Mouse (Mus musculus) forebrain, postnatal 0 days (tissue): ENCODE measurements around the gene Srsf3. TPM values are rescaled to one million over a fixed set of nuclear protein-coding genes. Genes with fewer than 3 reads are reported as not detected.
"Not testable (repeated sequence)": the region's sequence is repeated elsewhere in the genome, so short reads cannot be mapped to it uniquely, and the experiment has no call there.

ENCODE experiments used
- ATAC-seq: fragments of 200-750 bp; cut with Nextera tagmentation; 2 replicates; pipeline ENCODE4 v1.8.0; 2017; ENCODE audit warnings: mild to moderate bottlenecking, moderate library complexity
- DNase-seq: peaks from one replicate; pipeline ENCODE4 v3.0.0-alpha.2; 2015
- H3K27ac ChIP-seq: fragments of 300-500 bp; sonication (generic); 2 replicates; pipeline ENCODE4 v1.5.1; 2014; ENCODE audit warnings: low read depth, mild to moderate bottlenecking, antibody characterized with exemption, low read length, moderate library complexity, mixed read lengths
- H3K27me3 ChIP-seq: fragments of 300-500 bp; sonication (generic); 2 replicates; pipeline ENCODE4 v1.6.1; 2014; ENCODE audit warnings: mild to moderate bottlenecking, low read length, mixed read lengths; ENCODE audit not compliant: insufficient read depth
- H3K36me3 ChIP-seq: fragments of 300-500 bp; sonication (generic); 2 replicates; pipeline ENCODE4 v1.6.1; 2014; ENCODE audit warnings: mild to moderate bottlenecking, moderate library complexity; ENCODE audit not compliant: insufficient read depth
- H3K4me1 ChIP-seq: fragments of 300-500 bp; sonication (generic); 2 replicates; pipeline ENCODE4 v1.6.1; 2014; ENCODE audit warnings: antibody characterized with exemption; ENCODE audit not compliant: insufficient read depth
- H3K4me2 ChIP-seq: fragments of 300-500 bp; sonication (generic); 2 replicates; pipeline ENCODE4 v1.6.1; 2014; ENCODE audit warnings: low read depth, mild to moderate bottlenecking, moderate library complexity
- H3K4me3 ChIP-seq: fragments of 300-500 bp; sonication (generic); 2 replicates; pipeline ENCODE4 v1.5.1; 2014; ENCODE audit warnings: low read depth, low read length, mixed read lengths
- H3K9ac ChIP-seq: fragments of 300-500 bp; sonication (generic); 2 replicates; pipeline ENCODE4 v1.6.1; 2014; ENCODE audit warnings: mild to moderate bottlenecking
- H3K9me3 ChIP-seq: fragments of 300-500 bp; sonication (generic); 2 replicates; pipeline ENCODE4 v1.6.1; 2016; ENCODE audit warnings: low read length
- CTCF ChIP-seq: sonication (generic); IDR thresholded peaks from 2 replicates; pipeline ENCODE4 v1.5.1; 2016; ENCODE audit warnings: antibody characterized with exemption, control low read depth, low read depth
- WGBS: fragments of 180-500 bp; shearing (Covaris S2); extraction: QIAGEN DNeasy Blood & Tissue Kit; methylation state at CpG from one replicate; pipeline ENCODE4 v1.1.7; 2014; 5-methylcytosine and 5-hydroxymethylcytosine counted together
- polyA plus RNA-seq: library from polyadenylated mRNA; unstranded; fragments of >200 nt; fragmentation: Nextera tagmentation; extraction: Ambion mirVana; gene quantifications from 2 replicates; pipeline ENCODE4 v1.2.1, GENCODE M21; 2015
- total RNA-seq: library from RNA; depleted of rRNA; stranded (reverse); fragments of >200 nt; gene quantifications from 2 replicates; pipeline ENCODE4 v1.2.3, GENCODE M21; 2014

Srsf3 gene
- total and polyA plus RNA-seq, 2 experiments from 2014 or later = 287 to 367 TPM

DNA sequence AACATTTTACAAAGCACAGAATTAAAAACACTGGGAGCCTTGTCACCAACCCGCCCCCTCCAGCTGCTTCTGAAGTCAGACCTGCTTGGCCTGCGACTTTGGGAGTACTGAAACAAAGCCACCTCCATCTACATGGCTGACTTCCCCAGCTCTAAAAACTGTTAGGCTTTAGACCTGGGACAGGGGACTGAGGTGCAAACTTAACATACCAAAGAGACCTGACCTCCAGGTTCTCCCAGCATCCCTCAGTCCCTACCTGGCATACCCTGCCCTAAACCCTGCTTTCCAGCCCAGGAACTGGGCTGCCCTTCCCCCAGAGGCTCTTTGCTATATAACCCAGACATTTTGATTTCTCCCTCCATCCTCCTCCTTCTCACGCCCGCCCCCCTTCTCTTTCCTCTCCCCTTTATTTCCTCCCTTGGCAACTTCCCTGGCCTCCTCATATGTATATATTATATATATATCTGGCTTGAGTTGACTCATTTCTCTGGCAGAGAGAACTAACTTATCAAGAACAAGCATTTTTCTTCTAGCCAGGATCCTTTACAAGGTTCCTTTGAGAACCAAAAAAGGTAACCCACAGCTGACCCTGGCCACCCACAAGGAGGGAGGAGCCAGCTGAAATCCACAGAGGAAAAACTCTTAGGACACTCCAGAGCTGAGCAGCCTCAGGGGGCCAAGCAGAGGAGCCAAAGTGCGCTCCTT is 5.6 kb upstream of the Srsf3 start:
- no peak overlapping the region for H3K4me2 ChIP-seq
- no peaks in the 10 kb centered on the region for H3K9me3 ChIP-seq
- H3K9ac ChIP-seq = no peak overlapping the region
- ATAC-seq (no peak), DNase-seq (no peak)
- H3K4me3 ChIP-seq = no peak overlapping the region
- 44% methylated on average over 5 of the region's 5 CpGs for WGBS
- no peaks in the 10 kb centered on the region for H3K27me3 ChIP-seq
- H3K27ac ChIP-seq = no peak overlapping the region
- no peaks in the 10 kb centered on the region for H3K4me1 ChIP-seq
- TF ChIP-seq CTCF = no peak
- no peaks in the 10 kb centered on the region for H3K36me3 ChIP-seq

DNA sequence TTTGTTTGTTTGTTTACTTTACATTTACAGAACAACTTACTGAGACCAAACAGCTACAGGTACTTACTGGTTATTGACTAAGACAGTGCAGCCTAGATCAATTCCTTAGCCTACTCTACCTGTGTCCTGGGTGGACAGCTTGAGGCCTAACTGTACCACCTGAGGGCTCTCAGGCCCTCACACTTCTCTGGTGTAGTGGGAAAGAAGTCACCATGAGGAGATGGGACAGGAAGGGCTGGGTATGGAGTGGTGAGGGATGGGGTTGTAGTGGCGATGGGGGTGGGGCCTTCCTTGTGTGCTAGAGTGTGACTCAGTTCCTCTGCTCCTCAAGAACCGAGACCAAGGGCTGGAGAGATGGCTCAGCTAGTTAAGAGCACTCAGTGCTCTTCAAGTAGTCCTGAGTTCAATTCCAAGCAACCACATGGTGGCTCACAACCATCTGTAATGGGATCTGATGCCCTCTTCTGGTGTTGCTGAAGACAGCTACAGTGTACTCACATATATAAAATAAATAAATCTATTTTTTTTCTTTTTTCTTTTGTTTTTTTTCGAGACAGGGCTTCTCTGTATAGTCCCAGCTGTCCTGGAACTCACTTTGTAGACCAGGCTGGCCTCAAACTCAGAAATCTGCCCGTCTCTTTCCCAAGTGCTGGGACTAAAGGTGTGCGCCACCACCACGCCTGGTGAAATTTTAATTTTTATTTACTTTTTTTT is 1.9 kb upstream of the Srsf3 start:
- Histone ChIP-seq H3K36me3 (no peaks in the 10 kb centered on the region), H3K4me3 (no peak overlapping the region), H3K4me1 (no peaks in the 10 kb centered on the region), H3K9ac (no peak overlapping the region), H3K4me2 (no peak overlapping the region), H3K9me3 (no peaks in the 10 kb centered on the region), H3K27me3 (no peaks in the 10 kb centered on the region), H3K27ac (no peak overlapping the region)
- TF ChIP-seq CTCF = no peak
- ATAC-seq (no peak), DNase-seq (no peak)
- 90% methylated on average over 6 of the region's 6 CpGs for WGBS

DNA sequence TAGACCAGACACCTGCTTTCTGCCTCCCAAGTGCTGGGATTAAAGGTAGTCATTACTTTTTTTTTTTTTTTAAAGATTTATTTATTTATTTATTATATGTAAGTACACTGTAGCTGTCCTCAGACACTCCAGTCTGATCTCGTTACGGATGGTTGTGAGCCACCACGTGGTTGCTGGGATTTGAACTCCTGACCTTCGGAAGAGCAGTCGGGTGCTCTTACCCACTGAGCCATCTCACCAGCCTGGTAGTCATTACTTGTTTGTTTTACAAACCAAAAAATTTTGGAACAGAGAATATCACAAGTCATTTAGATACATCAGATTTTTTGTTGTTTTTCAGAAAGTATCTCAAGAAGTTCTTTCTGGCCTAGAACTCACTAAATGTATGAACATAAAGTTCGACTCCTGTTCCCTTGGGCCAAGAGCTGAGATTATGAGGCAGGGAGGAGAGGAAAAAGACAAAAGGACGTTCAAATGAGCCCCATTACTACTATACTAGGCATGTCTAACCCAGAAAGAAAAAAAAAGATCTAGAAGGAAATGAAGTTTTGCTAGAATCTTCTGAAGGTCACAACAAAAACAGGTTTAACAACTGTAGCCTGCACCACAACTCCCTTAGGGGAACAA is 1.2 kb upstream of the Srsf3 start:
- peak overlapping the region; percentile 63; the same call in 1 of the 2 replicates for H3K4me3 ChIP-seq
- H3K9ac ChIP-seq = peak overlapping the region; percentile 84
- not testable (repeated sequence) for H3K27me3 ChIP-seq, DNase-seq, H3K9me3 ChIP-seq, ATAC-seq, H3K36me3 ChIP-seq, H3K4me1 ChIP-seq
- H3K27ac ChIP-seq = peak overlapping the region; percentile 99
- H3K4me2 ChIP-seq = peak overlapping the region; percentile 62; the same call in 1 of the 2 replicates
- WGBS = 58% methylated on average over 7 of the region's 7 CpGs

DNA sequence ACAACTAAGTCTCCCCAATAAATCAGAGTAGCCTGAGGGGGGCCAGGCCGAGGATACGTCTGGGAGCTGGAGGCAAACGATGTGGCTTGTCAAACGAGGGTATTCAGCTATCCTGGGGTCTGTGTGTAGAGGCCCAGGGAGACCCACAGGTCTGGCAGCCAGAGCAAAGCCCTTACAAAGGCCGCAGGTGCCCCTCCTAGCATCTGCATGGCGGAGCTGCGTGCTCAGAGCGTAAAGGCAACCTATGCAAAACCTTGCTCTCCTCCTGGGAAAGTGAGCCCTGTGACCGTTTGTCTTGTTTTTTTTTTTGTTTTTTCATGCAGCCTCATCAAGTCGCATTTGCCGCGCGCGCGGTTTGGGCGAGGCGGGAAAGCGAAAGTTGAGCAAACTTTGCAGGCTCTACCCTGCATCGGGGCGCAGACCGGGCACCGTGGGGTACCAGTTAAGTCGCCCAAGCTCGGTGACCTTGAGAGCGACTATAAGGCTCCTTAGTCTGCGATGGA is 606 bp upstream of the Srsf3 start:
- Histone ChIP-seq H3K4me3 (peak overlapping the region; percentile 63), H3K4me1 (peaks cover 4% of the 10 kb centered on the region; the same call in 1 of the 2 replicates), H3K27me3 (no peaks in the 10 kb centered on the region), H3K36me3 (peaks cover 6% of the 10 kb centered on the region), H3K9ac (peak overlapping the region; percentile 84), H3K4me2 (peak overlapping the region; percentile 62), H3K27ac (peak overlapping the region; percentile 99), H3K9me3 (no peaks in the 10 kb centered on the region)
- WGBS = 3% methylated on average over 26 of the region's 26 CpGs
- ATAC-seq = 0 out of 2 replicates have a peak, but pooled peaks have one; percentile 0
- peak; percentile 68 for DNase-seq
- no peak for TF ChIP-seq CTCF

DNA sequence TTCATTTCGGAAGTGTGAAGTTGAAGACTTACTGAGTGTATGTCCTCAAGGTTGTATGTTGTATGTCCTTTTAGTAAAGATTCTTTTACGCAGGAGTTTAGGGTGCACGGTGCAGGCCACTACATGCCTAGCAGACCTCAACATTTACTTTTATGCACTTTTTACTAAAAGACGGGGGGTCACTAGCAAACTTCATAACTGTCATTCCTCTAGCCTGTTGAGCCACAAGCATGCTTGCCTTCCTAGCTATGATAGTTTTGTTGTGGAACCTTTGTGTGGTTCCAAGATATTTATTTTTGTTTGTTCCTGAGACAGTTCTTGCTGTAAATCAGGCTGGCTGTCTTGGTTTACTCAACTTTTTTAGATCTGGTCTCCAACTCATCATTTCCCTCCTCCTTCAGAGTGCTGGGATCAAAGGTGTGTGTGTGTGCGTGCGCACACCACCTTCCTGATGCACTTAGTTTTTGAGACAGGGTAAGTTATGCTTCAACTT is 1.2 kb downstream of the Srsf3 start:
- peak overlapping the region; percentile 63 for H3K4me3 ChIP-seq
- peak overlapping the region; percentile 84 for H3K9ac ChIP-seq
- peak overlapping the region; percentile 86 for H3K4me2 ChIP-seq
- under 1% methylated on average over 6 of the region's 6 CpGs for WGBS
- H3K4me1 ChIP-seq = peaks cover 4% of the 10 kb centered on the region; the same call in 1 of the 2 replicates
- 0 out of 2 replicates have a peak overlapping the region, but pooled peaks have one; percentile 99 for H3K27ac ChIP-seq
- ATAC-seq (no peak), DNase-seq (no peak)
- peaks cover 21% of the 10 kb centered on the region for H3K36me3 ChIP-seq
- no peaks in the 10 kb centered on the region for H3K9me3 ChIP-seq
- TF ChIP-seq CTCF = no peak
- H3K27me3 ChIP-seq = no peaks in the 10 kb centered on the region

DNA sequence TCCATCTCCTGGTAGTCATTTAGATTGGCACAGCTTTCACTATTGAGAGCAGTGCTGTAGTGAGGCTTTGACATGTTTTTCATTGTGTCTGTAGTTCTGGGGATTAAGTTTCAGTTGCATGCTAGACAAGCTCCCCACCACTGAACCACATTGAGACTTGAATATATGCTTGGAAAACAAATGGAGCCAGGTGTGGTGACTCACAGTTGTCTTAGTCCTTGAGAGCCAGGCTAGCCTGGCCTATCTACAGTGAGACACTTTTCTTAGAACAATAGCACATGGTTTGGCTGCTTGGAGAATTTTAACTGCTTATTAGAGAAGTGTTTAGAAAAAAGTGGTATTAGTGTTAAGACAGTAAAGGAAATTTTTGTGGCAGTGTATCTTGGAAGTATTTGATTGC is 1.8 kb downstream of the Srsf3 start:
- no peaks in the 10 kb centered on the region for H3K9me3 ChIP-seq
- peak overlapping the region; percentile 63 for H3K4me3 ChIP-seq
- ATAC-seq (no peak), DNase-seq (no peak)
- peaks cover 4% of the 10 kb centered on the region; the same call in 1 of the 2 replicates for H3K4me1 ChIP-seq
- H3K4me2 ChIP-seq = peak overlapping the region; percentile 86
- H3K27ac ChIP-seq = no peak overlapping the region
- H3K36me3 ChIP-seq = peaks cover 26% of the 10 kb centered on the region
- peak overlapping the region; percentile 84 for H3K9ac ChIP-seq
- no peak for TF ChIP-seq CTCF
- no peaks in the 10 kb centered on the region for H3K27me3 ChIP-seq

DNA sequence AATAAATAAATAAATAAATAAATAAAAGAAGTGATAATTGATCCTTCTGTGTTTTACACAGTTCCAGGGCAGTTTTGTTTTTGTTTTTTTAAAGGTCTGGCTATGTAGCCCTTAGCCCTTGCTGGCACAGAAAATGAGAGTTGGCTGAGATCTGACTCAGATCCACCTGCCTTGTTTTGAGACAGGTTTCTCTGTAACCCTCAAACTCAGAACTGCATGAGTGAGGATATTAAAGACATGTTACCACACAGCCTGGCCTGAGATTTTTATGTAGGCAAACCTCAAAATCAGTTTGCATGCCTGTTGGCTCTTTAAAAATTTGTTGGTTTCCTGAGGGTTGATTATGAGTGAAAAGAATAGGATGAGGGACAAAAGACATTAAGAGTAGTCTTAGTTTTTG is 3.1 kb downstream of the Srsf3 start:
- H3K9me3 ChIP-seq = no peaks in the 10 kb centered on the region
- no peaks in the 10 kb centered on the region for H3K27me3 ChIP-seq
- peaks cover 38% of the 10 kb centered on the region for H3K36me3 ChIP-seq
- no peak for ATAC-seq
- peak overlapping the region; percentile 86 for H3K4me2 ChIP-seq
- no peak overlapping the region for H3K27ac ChIP-seq
- H3K4me1 ChIP-seq = peaks cover 4% of the 10 kb centered on the region; the same call in 1 of the 2 replicates
- H3K9ac ChIP-seq = no peak overlapping the region
- TF ChIP-seq CTCF = no peak
- no peak for DNase-seq
- H3K4me3 ChIP-seq = peak overlapping the region; percentile 6
